Mouse (Mus musculus): ENCODE results near the gene Man2a2. TPM values are rescaled to one million over a fixed set of nuclear protein-coding genes. Genes with fewer than 3 reads are reported as not detected.

The Man2a2 gene
- polyA plus RNA-seq, 1 experiment from 2014 or later: 7.3 TPM

DNA sequence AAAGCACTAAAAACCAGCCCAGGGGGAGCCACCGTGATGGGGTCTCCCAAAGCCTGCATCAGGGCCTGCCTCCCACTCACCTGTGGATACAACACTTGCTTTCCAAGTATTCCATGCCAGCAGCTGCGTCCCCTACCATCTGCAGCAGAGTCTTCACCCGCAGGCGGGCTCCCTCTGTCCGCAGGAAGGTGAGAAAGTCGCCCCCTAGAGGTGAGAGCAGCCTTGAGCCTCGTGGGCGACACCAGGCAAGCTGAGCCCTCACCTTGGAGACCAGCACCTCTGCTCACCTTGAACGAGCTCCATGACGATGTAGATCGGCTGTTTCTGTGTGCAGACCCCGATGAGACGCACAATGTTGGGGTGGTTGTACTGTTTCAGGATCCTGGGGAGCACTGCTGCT, 8.4 kb upstream of the Man2a2 start:
- peak; percentile 12 for DNase-seq (ENCODE audit: low spot score)
- Histone ChIP-seq H3K4me3 (replicated peaks; ENCODE audit: low read depth, low read length) (no peak overlapping the region), H3K27ac (no peak overlapping the region), H3K27me3 (ENCODE audit: insufficient read depth, low read length) (no peaks in the 10 kb centered on the region), H3K36me3 (ENCODE audit: insufficient read depth, low read length) (0 out of 2 replicates have a peak, but pooled peaks cover 12% of the 10 kb centered on the region), H3K9ac (ENCODE audit: low read depth, low read length) (no peak overlapping the region), H3K4me1 (replicated peaks; ENCODE audit: insufficient read depth, low read length) (0 out of 2 replicates have a peak, but pooled peaks cover 3% of the 10 kb centered on the region), H3K4me2 (ENCODE audit: low read length) (no peak overlapping the region), H3K9me3 (replicated peaks; ENCODE audit: low read length) (no peaks in the 10 kb centered on the region)
- TF ChIP-seq CTCF (IDR thresholded peaks at IDR 0.05; ENCODE audit: low read depth): peak; percentile 63
- no peak for ATAC-seq (replicated peaks; ENCODE audit: low FRiP score, low read depth)
- 67% methylated on average over 13 of the region's 13 CpGs for WGBS

DNA sequence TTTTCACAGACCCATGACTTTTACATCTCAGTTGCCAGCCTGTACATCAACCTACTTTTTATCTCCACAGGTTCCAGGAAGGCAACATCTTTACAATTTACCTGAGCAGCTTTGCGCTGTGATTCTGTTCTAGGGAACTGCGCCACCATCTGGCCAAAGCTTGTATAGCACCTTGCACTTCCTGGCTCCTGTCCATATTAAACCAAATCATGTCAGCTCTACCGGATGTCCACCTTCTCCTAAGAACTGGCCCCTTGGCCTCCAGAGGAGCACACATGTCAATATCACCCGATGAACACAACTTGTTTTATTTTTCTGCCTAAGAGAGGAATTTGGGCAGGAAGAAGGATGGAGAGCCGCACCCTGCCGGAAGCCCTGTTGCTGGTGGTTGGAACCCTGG, 6.3 kb upstream of the Man2a2 start:
- 26% methylated on average over 6 of the region's 6 CpGs for WGBS
- H3K4me2 ChIP-seq (ENCODE audit: low read length): no peak overlapping the region
- no peak overlapping the region for H3K4me3 ChIP-seq (replicated peaks; ENCODE audit: low read depth, low read length)
- H3K27me3 ChIP-seq (ENCODE audit: insufficient read depth, low read length): no peaks in the 10 kb centered on the region
- ATAC-seq (replicated peaks; ENCODE audit: low FRiP score, low read depth) (no peak), DNase-seq (ENCODE audit: low spot score) (peak; percentile 74)
- 0 out of 2 replicates have a peak, but pooled peaks cover 3% of the 10 kb centered on the region for H3K4me1 ChIP-seq (replicated peaks; ENCODE audit: insufficient read depth, low read length)
- H3K9ac ChIP-seq (ENCODE audit: low read depth, low read length): no peak overlapping the region
- H3K9me3 ChIP-seq (replicated peaks; ENCODE audit: low read length): no peaks in the 10 kb centered on the region
- H3K36me3 ChIP-seq (ENCODE audit: insufficient read depth, low read length): 0 out of 2 replicates have a peak, but pooled peaks cover 6% of the 10 kb centered on the region
- H3K27ac ChIP-seq: no peak overlapping the region
- peak; percentile 92 for TF ChIP-seq CTCF (IDR thresholded peaks at IDR 0.05; ENCODE audit: low read depth)

DNA sequence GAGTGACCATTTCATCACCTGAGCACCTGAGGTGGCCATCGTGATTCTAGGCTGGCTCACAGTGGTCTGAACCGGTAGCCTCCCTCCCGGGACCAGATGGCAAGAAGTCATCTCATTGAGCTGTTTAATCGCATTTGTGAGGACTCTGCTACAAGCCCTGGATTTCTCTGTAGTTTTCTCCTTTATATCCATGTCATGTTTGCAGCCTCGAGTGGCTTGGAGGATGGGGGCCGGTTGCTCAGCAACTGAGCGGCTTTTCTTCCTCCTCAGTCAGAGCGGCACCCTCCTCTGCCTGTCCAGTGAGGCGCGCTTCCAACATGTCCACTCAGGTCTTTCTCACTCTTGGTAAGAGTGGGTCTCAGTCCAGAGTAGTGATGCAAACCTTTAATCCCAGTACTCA, 5.0 kb upstream of the Man2a2 start:
- 0 out of 2 replicates have a peak, but pooled peaks cover 3% of the 10 kb centered on the region for H3K4me1 ChIP-seq (replicated peaks; ENCODE audit: insufficient read depth, low read length)
- H3K27ac ChIP-seq: no peak overlapping the region
- WGBS: 77% methylated on average over 10 of the region's 10 CpGs
- H3K27me3 ChIP-seq (ENCODE audit: insufficient read depth, low read length): no peaks in the 10 kb centered on the region
- H3K9ac ChIP-seq (ENCODE audit: low read depth, low read length): no peak overlapping the region
- no peak overlapping the region for H3K4me2 ChIP-seq (ENCODE audit: low read length)
- no peak for ATAC-seq (replicated peaks; ENCODE audit: low FRiP score, low read depth)
- no peak for TF ChIP-seq CTCF (IDR thresholded peaks at IDR 0.05; ENCODE audit: low read depth)
- no peaks in the 10 kb centered on the region for H3K9me3 ChIP-seq (replicated peaks; ENCODE audit: low read length)
- H3K4me3 ChIP-seq (replicated peaks; ENCODE audit: low read depth, low read length): no peak overlapping the region
- no peak for DNase-seq (ENCODE audit: low spot score)
- H3K36me3 ChIP-seq (ENCODE audit: insufficient read depth, low read length): 0 out of 2 replicates have a peak, but pooled peaks cover 3% of the 10 kb centered on the region

DNA sequence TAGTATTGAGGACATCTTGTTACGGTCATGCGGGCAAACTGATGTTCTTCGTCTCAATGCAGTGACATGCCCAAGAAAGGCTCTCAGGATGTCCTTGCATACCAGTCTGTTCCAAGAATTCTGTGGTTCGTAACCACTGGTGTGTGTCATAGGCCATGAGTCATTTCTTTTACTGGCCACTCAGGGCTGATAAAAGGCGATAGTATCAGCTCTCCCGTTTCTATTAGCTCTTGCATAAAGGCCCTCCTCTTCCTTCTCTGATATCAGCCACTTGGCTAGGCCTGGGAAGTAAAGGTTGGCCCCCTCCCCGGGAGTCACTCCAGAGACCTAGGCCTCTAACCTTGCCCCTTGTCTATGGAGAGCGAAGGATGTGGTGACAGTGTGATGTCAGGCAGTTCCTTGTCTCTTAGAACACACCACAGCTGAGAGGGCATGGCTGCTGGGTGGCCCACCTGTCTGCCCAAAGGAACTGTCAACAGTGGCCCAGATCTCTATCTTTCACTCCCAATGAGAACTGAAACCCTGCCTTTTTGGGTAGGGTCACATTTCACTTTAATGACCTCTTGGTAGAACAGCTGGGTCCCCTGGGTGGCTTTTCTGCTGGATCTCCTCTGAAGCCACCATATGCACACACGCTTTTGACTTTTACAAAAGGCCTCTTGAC, 4.3 kb upstream of the Man2a2 start:
- DNase-seq (ENCODE audit: low spot score): peak; percentile 15
- 50% methylated on average over 9 of the region's 9 CpGs for WGBS

DNA sequence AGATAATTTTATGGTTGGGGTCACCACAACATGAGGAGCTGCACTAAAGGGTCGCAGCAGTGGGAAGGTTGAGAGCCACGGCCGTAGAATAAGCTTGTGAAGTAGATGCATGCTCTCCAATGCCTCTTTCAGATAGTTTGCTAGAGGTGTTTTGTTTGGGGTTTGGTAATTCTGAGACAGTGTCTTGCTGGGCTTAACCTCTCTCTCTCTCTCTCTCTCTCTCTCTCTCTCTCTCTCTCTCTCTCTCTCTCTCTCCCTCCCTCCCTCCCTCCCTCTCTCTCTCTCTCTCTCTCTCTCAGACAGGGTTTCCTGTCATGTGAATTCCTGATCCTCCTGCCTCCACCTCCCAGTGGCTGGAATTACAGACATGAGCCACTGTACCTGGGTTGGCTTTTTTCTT, 3.6 kb upstream of the Man2a2 start:
- Histone ChIP-seq H3K36me3 (ENCODE audit: insufficient read depth, low read length) (0 out of 2 replicates have a peak, but pooled peaks cover 3% of the 10 kb centered on the region), H3K27ac (no peak overlapping the region), H3K9me3 (replicated peaks; ENCODE audit: low read length) (no peaks in the 10 kb centered on the region), H3K27me3 (ENCODE audit: insufficient read depth, low read length) (no peaks in the 10 kb centered on the region), H3K4me1 (replicated peaks; ENCODE audit: insufficient read depth, low read length) (peaks cover 7% of the 10 kb centered on the region; the same call in 1 of the 2 replicates), H3K4me2 (ENCODE audit: low read length) (no peak overlapping the region), H3K9ac (ENCODE audit: low read depth, low read length) (no peak overlapping the region), H3K4me3 (replicated peaks; ENCODE audit: low read depth, low read length) (no peak overlapping the region)
- TF ChIP-seq CTCF (IDR thresholded peaks at IDR 0.05; ENCODE audit: low read depth): no peak
- ATAC-seq (replicated peaks; ENCODE audit: low FRiP score, low read depth): no peak
- no peak for DNase-seq (ENCODE audit: low spot score)
- WGBS: 88% methylated on average over 3 of the region's 3 CpGs

More for the DNA sequence above, 4.3 kb upstream of the Man2a2 start:
- Histone ChIP-seq H3K4me1 (replicated peaks; ENCODE audit: insufficient read depth, low read length) (0 out of 2 replicates have a peak, but pooled peaks cover 3% of the 10 kb centered on the region), H3K4me3 (replicated peaks; ENCODE audit: low read depth, low read length) (no peak overlapping the region), H3K9me3 (replicated peaks; ENCODE audit: low read length) (no peaks in the 10 kb centered on the region), H3K27me3 (ENCODE audit: insufficient read depth, low read length) (no peaks in the 10 kb centered on the region), H3K36me3 (ENCODE audit: insufficient read depth, low read length) (0 out of 2 replicates have a peak, but pooled peaks cover 3% of the 10 kb centered on the region), H3K27ac (no peak overlapping the region), H3K9ac (ENCODE audit: low read depth, low read length) (no peak overlapping the region), H3K4me2 (ENCODE audit: low read length) (no peak overlapping the region)
- no peak for ATAC-seq (replicated peaks; ENCODE audit: low FRiP score, low read depth)
- no peak for TF ChIP-seq CTCF (IDR thresholded peaks at IDR 0.05; ENCODE audit: low read depth)

DNA sequence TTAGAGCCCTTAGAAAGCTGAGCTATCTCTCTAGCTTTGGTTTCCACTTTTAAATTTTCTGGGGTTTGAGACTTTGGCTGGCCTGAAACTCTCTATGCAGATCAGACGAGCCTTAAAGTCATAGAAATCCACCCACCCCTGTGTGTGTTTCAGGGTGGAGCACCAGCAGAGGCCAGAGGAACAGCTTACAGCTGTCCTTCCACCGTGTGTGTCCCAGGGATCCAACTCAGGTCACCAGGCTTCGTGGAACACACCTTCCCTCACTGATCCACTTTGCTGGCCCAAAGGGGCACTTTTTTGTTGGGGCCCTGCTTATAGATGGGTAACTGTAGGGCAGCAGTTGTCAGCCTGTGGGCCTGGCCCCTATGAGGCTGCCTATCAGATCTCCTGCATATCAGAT, 3.1 kb upstream of the Man2a2 start:
- 66% methylated on average over 3 of the region's 3 CpGs for WGBS
- no peak for ATAC-seq (replicated peaks; ENCODE audit: low FRiP score, low read depth)
- no peak overlapping the region for H3K9ac ChIP-seq (ENCODE audit: low read depth, low read length)

More for the DNA sequence above, 3.1 kb upstream of the Man2a2 start:
- Histone ChIP-seq H3K9me3 (replicated peaks; ENCODE audit: low read length) (no peaks in the 10 kb centered on the region), H3K27me3 (ENCODE audit: insufficient read depth, low read length) (no peaks in the 10 kb centered on the region), H3K36me3 (ENCODE audit: insufficient read depth, low read length) (0 out of 2 replicates have a peak, but pooled peaks cover 3% of the 10 kb centered on the region), H3K4me3 (replicated peaks; ENCODE audit: low read depth, low read length) (no peak overlapping the region), H3K4me1 (replicated peaks; ENCODE audit: insufficient read depth, low read length) (peaks cover 12% of the 10 kb centered on the region), H3K4me2 (ENCODE audit: low read length) (no peak overlapping the region), H3K27ac (no peak overlapping the region)
- no peak for DNase-seq (ENCODE audit: low spot score)
- no peak for TF ChIP-seq CTCF (IDR thresholded peaks at IDR 0.05; ENCODE audit: low read depth)

Data from kidney, postnatal 0 days (tissue).